Mouse (Mus musculus) lung, postnatal 4 days (tissue): ENCODE data around the gene Pisd.
"Not testable (repeated sequence)": the region's sequence is repeated elsewhere in the genome, so short reads cannot be mapped to it uniquely, and the experiment has no call there.

ENCODE experiments used
- DNase-seq, 2 experiments: peaks; one replicate each; pipeline ENCODE4 v3.0.0; 2021

The Pisd gene

GRCm38 (mm10) chr5:32785313-32785915 is at the start of gene Pisd:
Pisd (minus strand) TSS chr5:32785646.
- DNase-seq = peak; percentile 95 to 96

- DNase-seq = no peak
Observed at GRCm38 (mm10) chr5:32834497-32834896, 49.1 kb upstream of the Pisd start.

- no peak for DNase-seq
Observed at GRCm38 (mm10) chr5:32830054-32830453, 44.6 kb upstream of the Pisd start.

- DNase-seq = not testable (repeated sequence)
Observed at GRCm38 (mm10) chr5:32828766-32829165, 43.3 kb upstream of the Pisd start.

GRCm38 (mm10) chr5:32827009-32827408 is 41.6 kb upstream of the Pisd start, which contains the start of gene Gm20671:
Gm20671 (minus strand) TSS chr5:32827109.
- DNase-seq = no peak

DNA sequence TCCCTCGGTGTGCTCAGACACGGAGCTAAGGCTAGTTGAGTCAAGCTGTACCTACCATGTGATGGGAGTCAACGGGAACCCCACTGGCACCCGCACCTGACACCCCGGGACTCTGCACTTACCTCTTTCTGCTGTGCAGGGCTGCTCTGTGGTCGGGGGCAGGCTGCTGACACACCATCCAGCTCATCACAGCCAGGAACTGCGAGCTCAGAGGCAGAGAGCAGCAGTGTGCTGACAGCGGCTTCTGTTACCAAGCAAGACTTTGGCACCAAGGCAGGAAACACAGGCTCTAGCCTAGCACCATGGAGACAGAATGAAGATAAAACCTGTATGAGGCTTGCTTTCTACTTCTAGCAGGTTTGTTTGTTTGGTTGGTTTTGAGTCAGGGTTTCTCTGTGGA is 35.0 kb upstream of the Pisd start:
- no peak for DNase-seq

DNA sequence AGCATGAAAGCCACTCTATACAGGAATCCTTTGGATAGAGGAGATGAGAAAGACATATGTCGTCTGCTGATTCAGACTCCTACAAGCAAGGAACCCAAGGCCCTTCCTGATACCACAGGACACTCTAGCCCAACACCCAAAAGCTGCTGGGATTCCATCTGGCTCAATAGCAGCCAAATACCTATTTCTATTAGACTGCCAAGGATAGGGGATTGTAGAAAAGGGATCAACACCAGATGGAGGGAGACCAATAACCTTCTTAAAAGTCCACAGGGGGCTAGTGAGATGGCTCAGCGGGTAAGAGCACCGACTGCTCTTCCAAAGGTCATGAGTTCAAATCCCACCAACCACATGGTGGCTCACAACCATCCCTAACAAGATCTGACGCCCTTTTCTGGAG is 29.9 kb upstream of the Pisd start:
- no peak for DNase-seq

- DNase-seq = not testable (repeated sequence)
Observed at GRCm38 (mm10) chr5:32786454-32786853, 1.0 kb upstream of the Pisd start.

DNA sequence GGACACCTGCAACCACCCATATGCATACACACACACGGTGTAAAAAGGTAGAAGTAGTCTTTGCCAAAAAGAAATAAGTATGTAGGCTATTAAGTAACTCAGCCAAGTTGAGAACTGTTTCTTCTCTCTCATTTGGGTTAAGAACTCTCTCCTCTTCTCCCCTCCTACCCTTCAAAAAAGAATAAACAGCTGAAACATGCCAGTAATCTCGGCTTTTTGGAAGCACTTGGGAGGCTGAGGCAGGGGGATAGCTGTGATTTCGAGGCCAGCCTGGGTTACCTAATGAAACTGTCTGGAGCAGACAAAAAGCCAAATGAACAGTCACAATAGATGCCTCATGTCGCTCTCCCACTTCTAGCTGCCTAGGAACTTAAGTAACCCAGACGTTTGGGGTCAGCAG is 720 bp downstream of the Pisd start:
- no peak for DNase-seq

GRCm38 (mm10) chr5:32781596-32781995 is 3.9 kb downstream of the Pisd start:
- DNase-seq = no peak

GRCm38 (mm10) chr5:32778168-32778567 is 7.3 kb downstream of the Pisd start:
- DNase-seq = no peak

DNA sequence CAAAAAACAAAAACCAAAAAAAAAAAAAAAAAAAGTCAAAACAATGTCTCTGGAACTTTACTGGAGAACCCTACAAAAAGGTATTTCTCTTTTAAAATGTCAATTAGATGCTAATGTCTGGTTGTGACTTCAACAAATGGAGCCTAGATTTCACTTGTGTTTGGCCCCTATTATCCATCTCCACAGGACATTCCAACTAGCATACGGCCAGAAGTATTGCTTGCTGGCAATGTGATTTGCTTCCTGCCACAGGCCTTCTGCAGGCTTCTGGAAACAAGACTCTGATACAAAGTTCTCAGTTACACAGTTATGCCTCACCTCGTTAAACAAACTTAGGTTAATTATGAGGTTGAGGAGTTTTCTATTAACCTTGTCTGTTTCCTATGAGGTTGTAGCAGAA is 13.1 kb downstream of the Pisd start:
- no peak for DNase-seq

GRCm38 (mm10) chr5:32767636-32768373 is 17.6 kb downstream of the Pisd start:
- no peak for DNase-seq

- DNase-seq = no peak
Observed at GRCm38 (mm10) chr5:32767004-32767403, 18.4 kb downstream of the Pisd start.

GRCm38 (mm10) chr5:32761566-32762140 is 23.8 kb downstream of the Pisd start:
- DNase-seq = peak in 1 of 2 experiments; percentile 45

DNA sequence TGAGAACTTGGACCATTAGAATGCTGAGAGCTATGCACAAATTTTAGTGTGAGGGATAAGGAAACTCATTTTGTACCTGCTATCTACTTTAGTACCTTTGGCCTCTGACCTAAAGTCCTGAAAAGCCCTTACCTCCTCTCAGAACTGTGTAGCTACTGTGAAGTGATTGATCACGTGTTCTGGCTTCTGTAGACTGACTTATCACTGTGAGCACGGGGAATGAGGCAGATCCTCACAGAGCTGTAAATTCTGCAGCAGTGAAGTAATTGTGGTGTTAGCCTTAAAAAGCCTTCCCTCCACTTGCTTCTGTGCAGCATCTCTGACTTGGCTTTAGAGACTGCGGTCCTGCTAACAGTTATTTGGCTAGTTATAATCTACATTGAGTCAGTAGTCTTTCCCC is 24.7 kb downstream of the Pisd start:
- DNase-seq = no peak

- DNase-seq = not testable (repeated sequence)
Observed at GRCm38 (mm10) chr5:32760352-32760751, 25.1 kb downstream of the Pisd start.

DNA sequence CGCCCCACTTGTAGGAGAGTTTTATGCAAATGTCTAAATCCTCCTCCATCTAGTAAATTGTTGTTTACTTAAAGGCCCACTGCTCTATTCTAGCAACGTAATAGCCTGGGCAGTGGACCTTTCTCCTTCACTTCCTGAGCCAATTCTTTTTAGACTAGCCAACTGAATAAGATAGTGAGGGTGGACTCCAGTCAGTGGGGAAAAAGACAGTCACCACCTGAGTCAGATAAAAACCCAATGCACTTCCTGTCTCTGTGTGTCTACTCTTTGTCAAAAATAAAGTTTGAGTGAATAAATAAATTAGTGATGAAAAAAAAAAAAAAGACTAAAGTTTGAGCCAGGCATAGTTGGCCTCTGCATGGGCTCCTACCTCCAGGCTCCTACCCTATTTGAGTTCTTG is 25.8 kb downstream of the Pisd start:
- DNase-seq = no peak

DNA sequence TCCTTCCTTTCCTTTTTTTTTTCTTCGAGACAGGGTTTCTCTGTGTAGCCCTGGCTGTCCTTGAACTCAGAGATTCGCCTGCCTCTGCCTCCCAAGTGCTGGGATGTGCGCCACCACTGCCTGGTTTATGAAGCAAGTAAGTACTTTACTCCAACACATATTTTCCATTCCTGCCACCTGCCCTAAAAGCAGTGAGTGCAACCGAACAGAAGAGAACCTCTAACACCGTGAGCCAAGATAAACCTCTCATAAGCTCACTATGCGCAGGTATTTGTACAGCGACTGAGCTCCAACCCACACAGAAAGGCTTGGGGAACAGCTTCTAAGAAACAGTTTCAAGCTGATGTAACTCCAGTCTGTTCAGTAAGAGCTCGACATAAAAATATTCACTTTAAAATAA is 29.3 kb downstream of the Pisd start:
- no peak for DNase-seq

DNA sequence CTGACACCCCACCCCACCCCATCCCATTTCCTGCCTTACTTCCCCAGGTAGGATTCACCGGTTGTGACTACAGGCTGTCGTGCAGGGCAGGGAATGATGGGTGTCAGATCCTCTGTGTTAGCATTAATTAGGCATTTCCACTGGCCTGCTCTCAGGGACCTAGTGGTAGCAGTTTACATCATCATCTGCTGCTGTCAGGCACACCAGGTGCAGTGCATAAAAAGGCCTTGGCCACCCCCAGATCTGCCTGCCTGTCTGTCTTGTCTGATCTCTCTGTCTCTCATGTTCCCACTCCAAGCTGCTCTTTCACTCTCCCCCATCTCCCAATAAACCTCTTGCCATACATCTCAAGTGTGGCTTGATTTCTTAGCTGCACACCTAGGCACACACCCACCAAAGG is 33.7 kb downstream of the Pisd start:
- DNase-seq = no peak

DNA sequence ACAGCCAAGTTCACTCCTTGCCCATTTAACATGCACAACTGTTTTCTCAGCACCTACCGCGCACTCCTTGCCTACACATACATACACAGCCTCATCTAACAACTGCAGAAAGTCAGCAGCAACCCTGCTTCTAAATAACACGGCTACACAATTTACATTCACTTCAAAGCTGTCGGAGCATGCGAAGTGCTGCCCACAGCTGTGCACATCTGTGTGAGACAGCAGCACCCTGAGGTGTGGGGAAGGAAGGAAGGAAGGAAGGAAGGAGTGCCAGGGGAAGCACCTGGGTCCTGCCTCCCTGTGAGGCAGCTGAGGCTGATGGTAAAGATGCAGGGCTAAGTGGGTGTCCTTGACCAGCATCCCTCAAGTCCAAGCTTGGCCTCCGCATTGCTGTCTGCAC is 36.5 kb downstream of the Pisd start:
- DNase-seq = no peak

GRCm38 (mm10) chr5:32747650-32748375 is 37.6 kb downstream of the Pisd start:
- peak; percentile 60 to 72 for DNase-seq
